Mouse (Mus musculus): ENCODE measurements around the gene Tff2.

DNA sequence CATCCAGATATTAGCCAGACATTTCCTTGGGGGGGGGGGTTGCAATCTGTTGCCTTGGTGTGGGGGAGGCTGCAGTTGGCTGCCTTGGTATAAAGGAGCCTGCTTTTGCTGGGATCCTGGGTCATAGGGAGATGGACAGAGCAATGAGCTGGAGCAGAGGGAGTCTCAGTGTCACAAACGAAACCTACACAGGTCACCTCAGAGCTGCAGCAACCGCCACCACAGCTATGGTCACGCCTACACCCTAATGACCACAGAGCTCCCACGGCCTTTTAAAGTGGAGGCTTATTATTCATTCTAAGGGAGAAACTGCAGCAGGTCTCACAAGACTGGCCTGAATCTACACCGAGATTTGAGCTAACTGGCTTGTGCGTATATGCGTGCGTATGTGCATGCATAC is 47.7 kb upstream of the Tff2 start:
- TF ChIP-seq POLR2A (IDR thresholded peaks at IDR 0.05; ENCODE audit: borderline replicate concordance, extremely low read depth, low read depth, low read length), result no peak
- TF ChIP-seq CTCF (IDR thresholded peaks at IDR 0.05; ENCODE audit: insufficient read depth, low read length), result no peak
